Mouse (Mus musculus): Measurements from ENCODE around the gene Lhb.

DNA sequence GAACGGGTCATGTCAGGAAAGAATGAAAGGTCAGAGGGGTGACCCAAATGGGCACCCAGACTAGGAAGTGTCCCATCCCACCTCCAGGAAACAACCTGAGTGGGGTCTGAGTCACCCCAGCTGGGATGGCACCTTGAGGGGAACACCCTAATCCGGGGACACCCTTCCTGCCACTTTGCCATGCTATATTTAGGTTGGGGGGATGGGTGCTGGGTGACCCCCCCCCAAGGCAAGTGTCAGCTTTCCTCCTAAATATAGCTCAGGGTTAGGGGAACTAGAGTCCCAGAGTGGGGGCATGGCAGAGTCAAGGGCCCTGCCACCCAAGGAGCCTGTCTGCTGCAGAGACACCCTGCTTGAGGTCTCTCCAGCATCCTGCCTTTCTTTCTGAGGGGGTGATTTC is 8.2 kb upstream of the Lhb start:
- no peak for TF ChIP-seq CTCF (IDR thresholded peaks at IDR 0.05; ENCODE audit: low read depth, low read length)
- no peak for TF ChIP-seq POLR2A (IDR thresholded peaks at IDR 0.05; ENCODE audit: borderline replicate concordance, low read depth, low read length)
